Mouse (Mus musculus) limb, embryonic 14.5 days (tissue): Measurements from ENCODE around the gene Clca1. TPM values are rescaled to one million over a fixed set of nuclear protein-coding genes. Genes with fewer than 3 reads are reported as not detected.

ENCODE experiments used
- ATAC-seq: fragments of 200-750 bp; cut with Nextera tagmentation; 2 replicates; pipeline ENCODE4 v1.8.0; 2017; ENCODE audit warnings: low read depth, moderate number of reproducible peaks, moderate TSS enrichment; ENCODE audit not compliant: low FRiP score
- DNase-seq: peaks from one replicate; pipeline ENCODE4 v3.0.0-alpha.2; 2015; ENCODE audit warnings: low spot score
- H3K27ac ChIP-seq: fragments of 300-500 bp; sonication (generic); replicated peaks from 2 replicates; pipeline ENCODE4 v1.5.1; 2014; ENCODE audit warnings: low read depth, mild to moderate bottlenecking, low read length, moderate library complexity, mixed read lengths
- H3K27me3 ChIP-seq: fragments of 300-500 bp; sonication (generic); 2 replicates; pipeline ENCODE4 v1.6.1; 2014; ENCODE audit warnings: low read length, mixed read lengths; ENCODE audit not compliant: control insufficient read depth, insufficient read depth
- H3K36me3 ChIP-seq: fragments of 300-500 bp; sonication (generic); 2 replicates; pipeline ENCODE4 v1.6.1; 2014; ENCODE audit warnings: mild to moderate bottlenecking, low read length, moderate library complexity, mixed read lengths; ENCODE audit not compliant: control insufficient read depth, insufficient read depth
- H3K4me1 ChIP-seq: fragments of 300-500 bp; sonication (generic); 2 replicates; pipeline ENCODE4 v1.6.1; 2014; ENCODE audit warnings: antibody characterized with exemption, low read length, mixed read lengths; ENCODE audit not compliant: control insufficient read depth, insufficient read depth
- H3K4me2 ChIP-seq: fragments of 300-500 bp; sonication (generic); replicated peaks from 2 replicates; pipeline ENCODE4 v1.6.1; 2014; ENCODE audit warnings: low read depth, mild to moderate bottlenecking, low read length, moderate library complexity; ENCODE audit not compliant: severe bottlenecking
- H3K4me3 ChIP-seq: fragments of 300-500 bp; sonication (generic); replicated peaks from 2 replicates; pipeline ENCODE4 v1.5.1; 2014; ENCODE audit warnings: low read length
- H3K9ac ChIP-seq: fragments of 300-500 bp; sonication (generic); 2 replicates; pipeline ENCODE4 v1.6.1; 2014; ENCODE audit warnings: mild to moderate bottlenecking, low read depth, low read length, moderate library complexity; ENCODE audit not compliant: severe bottlenecking
- H3K9me3 ChIP-seq: fragments of 300-500 bp; sonication (generic); 2 replicates; pipeline ENCODE4 v1.6.1; 2016; ENCODE audit warnings: low read length; ENCODE audit not compliant: control insufficient read depth
- POLR2A ChIP-seq: fragments of 200-500 bp; IDR thresholded peaks from 2 replicates; pipeline ENCODE4 v1.8.0; 2012; ENCODE audit warnings: inconsistent platforms, mild to moderate bottlenecking, moderate library complexity, borderline replicate concordance; ENCODE audit not compliant: insufficient read depth, insufficient read length; ENCODE audit errors: extremely low read depth
- WGBS: fragments of 180-500 bp; shearing (Covaris S2); extraction: QIAGEN DNeasy Blood & Tissue Kit; methylation state at CpG from one replicate; pipeline ENCODE4 v1.1.7; 2014; 5-methylcytosine and 5-hydroxymethylcytosine counted together
- polyA plus RNA-seq, 2 experiments: library from polyadenylated mRNA; depleted of rRNA in 1 of 2; stranded (reverse) in 1 of 2; unstranded in 1 of 2; fragments of >200 nt; fragmentation: Nextera tagmentation in 1 of 2; extraction: Ambion mirVana in 1 of 2; gene quantifications; 2 replicates each; pipeline versions ENCODE4 v1.2.1 to v1.2.3; 2012 to 2014

The Clca1 gene
- polyA plus RNA-seq, 2 experiments = 0.18 TPM; not detected in 1

DNA sequence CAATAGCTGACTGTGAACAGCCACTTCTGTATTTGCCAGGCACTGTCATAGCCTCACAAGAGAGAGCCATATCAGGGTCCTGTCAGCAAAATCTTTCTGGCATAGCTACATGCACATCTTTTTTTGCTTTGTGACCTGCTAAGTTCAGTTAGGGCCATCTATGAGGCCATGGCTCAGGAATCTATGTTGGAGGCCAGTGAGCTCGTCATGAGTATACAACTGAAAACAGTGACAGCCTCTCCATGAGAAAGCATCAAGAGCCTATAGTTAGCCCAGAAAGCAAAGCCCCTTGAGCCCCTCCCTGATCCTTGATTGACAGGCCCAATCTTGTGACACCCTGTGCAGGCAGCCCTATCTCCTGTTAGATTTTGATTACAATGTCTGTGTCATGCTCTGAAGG lies 56.5 kb downstream of the Clca1 start:
- no peak for ATAC-seq

DNA sequence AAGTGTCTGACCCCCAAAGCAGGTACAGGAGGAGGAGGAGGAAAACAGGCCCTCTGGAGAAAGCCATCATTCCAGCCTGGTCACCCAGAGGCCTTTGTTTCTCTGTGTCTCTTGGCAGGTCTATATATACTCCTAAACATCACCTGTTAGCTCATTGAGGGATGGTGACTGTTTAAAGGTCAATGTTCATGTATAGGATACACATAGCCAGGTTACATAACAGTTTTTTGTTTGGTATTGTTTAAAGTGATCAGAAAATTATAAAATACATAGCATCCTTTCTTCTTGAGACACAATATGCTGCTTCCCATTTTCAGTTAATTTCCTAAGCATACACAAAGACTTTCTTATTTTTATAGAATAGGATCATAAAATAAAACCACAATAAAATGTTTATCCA lies 57.6 kb downstream of the Clca1 start, which contains the start of gene Clca4a:
TSS of gene Clca4a (minus strand) at position 101 of the 400 bp plus-strand sequence.
- H3K27ac ChIP-seq = no peak within 1 kb of the TSS
- no peaks in the 10 kb centered on the region for H3K36me3 ChIP-seq
- no peak within 1 kb of the TSS for H3K4me3 ChIP-seq
- no peak for TF ChIP-seq POLR2A
- no peak within 1 kb of the TSS for H3K9ac ChIP-seq
- no peaks in the 10 kb centered on the region for H3K4me1 ChIP-seq
- ATAC-seq (no peak), DNase-seq (no peak)
- H3K27me3 ChIP-seq = no peaks in the 10 kb centered on the region
- no peaks in the 10 kb centered on the region for H3K9me3 ChIP-seq
- H3K4me2 ChIP-seq = no peak within 1 kb of the TSS

More for the DNA sequence above, 56.5 kb downstream of the Clca1 start:
- DNase-seq = no peak
- no peaks in the 10 kb centered on the region for H3K9me3 ChIP-seq
- no peak overlapping the region for H3K4me3 ChIP-seq
- no peaks in the 10 kb centered on the region for H3K4me1 ChIP-seq
- H3K27ac ChIP-seq = no peak overlapping the region
- no peaks in the 10 kb centered on the region for H3K27me3 ChIP-seq
- 62% methylated on average over 1 of the region's 1 CpGs for WGBS
- TF ChIP-seq POLR2A = no peak
- H3K9ac ChIP-seq = no peak overlapping the region
- no peak overlapping the region for H3K4me2 ChIP-seq
- H3K36me3 ChIP-seq = no peaks in the 10 kb centered on the region

DNA sequence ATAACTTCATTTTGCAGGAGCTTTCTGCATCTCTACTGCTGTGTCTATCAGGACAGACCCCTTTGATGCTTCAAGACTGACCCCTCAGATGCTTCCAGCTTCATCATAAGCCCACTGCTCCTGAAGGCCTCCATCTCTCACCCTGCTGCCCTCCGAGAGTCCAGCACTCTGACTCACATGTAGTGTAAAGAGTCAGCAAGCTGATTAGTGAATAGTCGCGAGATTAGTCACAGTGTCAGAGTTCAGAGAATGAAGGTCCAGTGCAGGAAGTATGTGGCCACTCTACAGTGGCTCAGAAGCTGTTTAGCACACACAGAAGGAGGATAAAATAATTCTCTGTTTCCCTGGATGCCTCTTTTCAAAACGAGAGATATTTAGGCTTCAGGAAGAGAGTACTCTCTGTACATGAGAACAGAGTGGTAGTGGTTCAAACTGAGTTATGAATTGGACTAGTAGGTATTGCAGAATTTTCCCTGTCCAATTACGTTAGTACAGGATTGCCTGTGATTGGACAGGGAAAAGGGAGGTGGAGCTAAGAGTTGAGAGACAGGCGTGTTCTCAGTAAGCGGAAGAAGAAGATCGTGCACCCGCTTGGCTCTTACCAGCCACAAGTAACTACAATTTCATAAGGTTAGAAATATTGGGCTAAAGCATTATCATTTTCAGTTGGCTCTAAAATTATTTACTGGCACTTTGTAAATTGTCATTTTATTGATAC lies 60.9 kb downstream of the Clca1 start:
- H3K4me2 ChIP-seq = no peak overlapping the region
- DNase-seq (no peak), ATAC-seq (no peak)
- no peak for TF ChIP-seq POLR2A
- 85% methylated on average over 9 of the region's 9 CpGs for WGBS
- no peaks in the 10 kb centered on the region for H3K27me3 ChIP-seq
- no peaks in the 10 kb centered on the region for H3K4me1 ChIP-seq
- no peaks in the 10 kb centered on the region for H3K36me3 ChIP-seq
- no peaks in the 10 kb centered on the region for H3K9me3 ChIP-seq
- no peak overlapping the region for H3K4me3 ChIP-seq
- no peak overlapping the region for H3K9ac ChIP-seq
- H3K27ac ChIP-seq = no peak overlapping the region

- WGBS = 76% methylated on average over 1 of the region's 1 CpGs
- H3K9ac ChIP-seq = no peak overlapping the region
- no peak overlapping the region for H3K4me2 ChIP-seq
- H3K27ac ChIP-seq = no peak overlapping the region
- DNase-seq (no peak), ATAC-seq (no peak)
- H3K4me1 ChIP-seq = no peaks in the 10 kb centered on the region
- no peaks in the 10 kb centered on the region for H3K9me3 ChIP-seq
- H3K4me3 ChIP-seq = no peak overlapping the region
- no peaks in the 10 kb centered on the region for H3K27me3 ChIP-seq
- TF ChIP-seq POLR2A = no peak
- H3K36me3 ChIP-seq = no peaks in the 10 kb centered on the region
Observed at GRCm38 (mm10) chr3:144969755-144970154, 62.8 kb downstream of the Clca1 start.

GRCm38 (mm10) chr3:144966074-144966473 lies 66.5 kb downstream of the Clca1 start:
- Histone ChIP-seq H3K27me3 (no peaks in the 10 kb centered on the region), H3K9ac (no peak overlapping the region), H3K36me3 (no peaks in the 10 kb centered on the region), H3K9me3 (no peaks in the 10 kb centered on the region), H3K4me1 (no peaks in the 10 kb centered on the region), H3K27ac (no peak overlapping the region), H3K4me3 (no peak overlapping the region), H3K4me2 (no peak overlapping the region)
- no peak for TF ChIP-seq POLR2A
- 33% methylated on average over 4 of the region's 4 CpGs for WGBS
- ATAC-seq (no peak), DNase-seq (no peak)

Other genes with a start within 250 kb of the Clca1 start
- gene Clca3a2, start 213.3 kb downstream of the Clca1 start, polyA plus RNA-seq (2012; rRNA removed) = 0.11 and 0.17 TPM in 2 replicates
- 0.12 and 0.26 TPM in 2 replicates for gene Clca3a2, start 213.3 kb downstream of the Clca1 start, polyA plus RNA-seq (2014; fragmentation: Nextera tagmentation; extraction: Ambion mirVana)
- gene Clca3b, start 183.4 kb downstream of the Clca1 start, polyA plus RNA-seq (2012; rRNA removed) = not detected in 2 replicates
- not detected in 2 replicates for gene Clca3b, start 183.4 kb downstream of the Clca1 start, polyA plus RNA-seq (2014; fragmentation: Nextera tagmentation; extraction: Ambion mirVana)
- 0.08 TPM in 1 of 2 replicates, not detected in the other for gene Clca4b, start 100.2 kb downstream of the Clca1 start, polyA plus RNA-seq (2012; rRNA removed)
- not detected in 2 replicates for gene Clca4b, start 100.2 kb downstream of the Clca1 start, polyA plus RNA-seq (2014; fragmentation: Nextera tagmentation; extraction: Ambion mirVana)
- gene Clca4a, start 57.7 kb downstream of the Clca1 start, polyA plus RNA-seq (2012; rRNA removed) = not detected in 2 replicates
- not detected in 2 replicates for gene Clca4a, start 57.7 kb downstream of the Clca1 start, polyA plus RNA-seq (2014; fragmentation: Nextera tagmentation; extraction: Ambion mirVana)
- gene Clca2, start 66.7 kb upstream of the Clca1 start, polyA plus RNA-seq (2012; rRNA removed) = 0.65 and 1.8 TPM in 2 replicates
- gene Clca2, start 66.7 kb upstream of the Clca1 start, polyA plus RNA-seq (2014; fragmentation: Nextera tagmentation; extraction: Ambion mirVana) = 0.37 and 0.87 TPM in 2 replicates
- gene Odf2l, start 85.8 kb upstream of the Clca1 start, polyA plus RNA-seq (2012; rRNA removed) = 17.9 and 23.5 TPM in 2 replicates
- gene Odf2l, start 85.8 kb upstream of the Clca1 start, polyA plus RNA-seq (2014; fragmentation: Nextera tagmentation; extraction: Ambion mirVana) = 16.1 and 16.4 TPM in 2 replicates